Mouse (Mus musculus) kidney, embryonic 16.5 days (tissue): ENCODE measurements around the gene Soat2. TPM values are rescaled to one million over a fixed set of nuclear protein-coding genes. Genes with fewer than 3 reads are reported as not detected.

ENCODE experiments used
- ATAC-seq: fragments of 200-750 bp; cut with Nextera tagmentation; 2 replicates; pipeline ENCODE4 v1.8.0; 2017; ENCODE audit warnings: moderate TSS enrichment; ENCODE audit not compliant: low FRiP score, low TSS enrichment
- H3K27ac ChIP-seq: fragments of 300-500 bp; sonication (generic); 2 replicates; pipeline ENCODE4 v1.5.1; 2014; ENCODE audit warnings: low read length
- H3K27me3 ChIP-seq: fragments of 300-500 bp; sonication (generic); 2 replicates; pipeline ENCODE4 v1.6.1; 2014; ENCODE audit warnings: low read length, control low read depth, mixed read lengths; ENCODE audit not compliant: insufficient read depth
- H3K36me3 ChIP-seq: fragments of 300-500 bp; sonication (generic); 2 replicates; pipeline ENCODE4 v1.6.1; 2014; ENCODE audit warnings: low read length, control low read depth, mixed read lengths; ENCODE audit not compliant: insufficient read depth
- H3K4me1 ChIP-seq: fragments of 300-500 bp; sonication (generic); 2 replicates; pipeline ENCODE4 v1.6.1; 2014; ENCODE audit warnings: low read length, control low read depth, mixed read lengths; ENCODE audit not compliant: insufficient read depth
- H3K4me2 ChIP-seq: fragments of 300-500 bp; sonication (generic); replicated peaks from 2 replicates; pipeline ENCODE4 v1.6.1; 2014; ENCODE audit warnings: low read depth, low read length
- H3K4me3 ChIP-seq: fragments of 300-500 bp; sonication (generic); 2 replicates; pipeline ENCODE4 v1.5.1; 2014; ENCODE audit warnings: mild to moderate bottlenecking, low read length
- H3K9ac ChIP-seq: fragments of 300-500 bp; sonication (generic); replicated peaks from 2 replicates; pipeline ENCODE4 v1.6.1; 2014; ENCODE audit warnings: low read length
- H3K9me3 ChIP-seq: fragments of 300-500 bp; sonication (generic); 2 replicates; pipeline ENCODE4 v1.6.1; 2016; ENCODE audit warnings: low read length, control low read depth
- WGBS: fragments of 180-500 bp; shearing (Covaris S2); extraction: QIAGEN DNeasy Blood & Tissue Kit; methylation state at CpG from one replicate; pipeline ENCODE4 v1.1.7; 2014; 5-methylcytosine and 5-hydroxymethylcytosine counted together
- polyA plus RNA-seq: library from polyadenylated mRNA; unstranded; fragments of >200 nt; fragmentation: Nextera tagmentation; extraction: Ambion mirVana; gene quantifications from 2 replicates; pipeline ENCODE4 v1.2.1, GENCODE M21; 2015

The Soat2 gene
- polyA plus RNA-seq, 1 experiment from 2014 or later, result 0.41 TPM

- Histone ChIP-seq H3K4me2 (peak overlapping the region; percentile 50), H3K9me3 (no peaks in the 10 kb centered on the region), H3K27me3 (no peaks in the 10 kb centered on the region), H3K4me3 (peak overlapping the region; percentile 29), H3K4me1 (peaks cover 89% of the 10 kb centered on the region), H3K9ac (peak overlapping the region; percentile 2; the same call in 1 of the 2 replicates), H3K27ac (0 out of 2 replicates have a peak overlapping the region, but pooled peaks have one; percentile 8), H3K36me3 (peaks cover 30% of the 10 kb centered on the region)
- no peak for ATAC-seq
- 24% methylated on average over 18 of the region's 18 CpGs for WGBS
Observed at GRCm38 (mm10) chr15:102105764-102106730, 44.3 kb upstream of the Soat2 start.

GRCm38 (mm10) chr15:102106754-102107456 lies 43.4 kb upstream of the Soat2 start:
- no peak overlapping the region for H3K27ac ChIP-seq
- ATAC-seq, result no peak
- no peaks in the 10 kb centered on the region for H3K9me3 ChIP-seq
- H3K4me1 ChIP-seq, result peaks cover 84% of the 10 kb centered on the region
- peak overlapping the region; percentile 50 for H3K4me2 ChIP-seq
- no peaks in the 10 kb centered on the region for H3K27me3 ChIP-seq
- H3K36me3 ChIP-seq, result peaks cover 37% of the 10 kb centered on the region
- peak overlapping the region; percentile 29 for H3K4me3 ChIP-seq
- peak overlapping the region; percentile 39; the same call in 1 of the 2 replicates for H3K9ac ChIP-seq
- WGBS, result 27% methylated on average over 38 of the region's 38 CpGs

- no peak overlapping the region for H3K4me2 ChIP-seq
- H3K9me3 ChIP-seq, result no peaks in the 10 kb centered on the region
- peaks cover 74% of the 10 kb centered on the region for H3K4me1 ChIP-seq
- no peak overlapping the region for H3K4me3 ChIP-seq
- H3K27me3 ChIP-seq, result no peaks in the 10 kb centered on the region
- H3K27ac ChIP-seq, result no peak overlapping the region
- peaks cover 41% of the 10 kb centered on the region for H3K36me3 ChIP-seq
- ATAC-seq, result no peak
- 50% methylated on average over 13 of the region's 13 CpGs for WGBS
- no peak overlapping the region for H3K9ac ChIP-seq
Observed at GRCm38 (mm10) chr15:102107689-102108573, 42.4 kb upstream of the Soat2 start.

- no peak for ATAC-seq
- Histone ChIP-seq H3K36me3 (peaks cover 48% of the 10 kb centered on the region), H3K4me2 (no peak overlapping the region), H3K9ac (0 out of 2 replicates have a peak overlapping the region, but pooled peaks have one; percentile 27), H3K27ac (no peak overlapping the region), H3K4me3 (no peak overlapping the region), H3K27me3 (no peaks in the 10 kb centered on the region), H3K4me1 (peaks cover 65% of the 10 kb centered on the region), H3K9me3 (no peaks in the 10 kb centered on the region)
- WGBS, result 51% methylated on average over 18 of the region's 18 CpGs
Observed at GRCm38 (mm10) chr15:102108651-102109525, 41.4 kb upstream of the Soat2 start.

GRCm38 (mm10) chr15:102110271-102110670 lies 40.1 kb upstream of the Soat2 start:
- ATAC-seq, result no peak
- 53% methylated on average over 7 of the region's 7 CpGs for WGBS
- Histone ChIP-seq H3K27ac (no peak overlapping the region), H3K4me1 (peaks cover 51% of the 10 kb centered on the region), H3K4me2 (0 out of 2 replicates have a peak overlapping the region, but pooled peaks have one; percentile 5), H3K9me3 (no peaks in the 10 kb centered on the region), H3K9ac (no peak overlapping the region), H3K4me3 (no peak overlapping the region), H3K27me3 (no peaks in the 10 kb centered on the region), H3K36me3 (peaks cover 62% of the 10 kb centered on the region)

GRCm38 (mm10) chr15:102110701-102111494 lies 39.4 kb upstream of the Soat2 start:
- Histone ChIP-seq H3K36me3 (peaks cover 68% of the 10 kb centered on the region), H3K27ac (peak overlapping the region; percentile 44; the same call in 1 of the 2 replicates), H3K4me2 (no peak overlapping the region), H3K9me3 (no peaks in the 10 kb centered on the region), H3K4me3 (no peak overlapping the region), H3K4me1 (peaks cover 45% of the 10 kb centered on the region), H3K27me3 (no peaks in the 10 kb centered on the region), H3K9ac (no peak overlapping the region)
- WGBS, result 55% methylated on average over 29 of the region's 29 CpGs
- ATAC-seq, result peak; percentile 8; the same call in 1 of the 2 replicates

GRCm38 (mm10) chr15:102111495-102111829 lies 38.9 kb upstream of the Soat2 start:
- Histone ChIP-seq H3K4me3 (no peak overlapping the region), H3K4me2 (no peak overlapping the region), H3K9me3 (no peaks in the 10 kb centered on the region), H3K9ac (no peak overlapping the region), H3K36me3 (peaks cover 70% of the 10 kb centered on the region), H3K27me3 (no peaks in the 10 kb centered on the region), H3K27ac (no peak overlapping the region), H3K4me1 (peaks cover 39% of the 10 kb centered on the region)
- ATAC-seq, result no peak
- 83% methylated on average over 11 of the region's 11 CpGs for WGBS

- ATAC-seq, result no peak
- 91% methylated on average over 6 of the region's 6 CpGs for WGBS
- Histone ChIP-seq H3K4me2 (no peak overlapping the region), H3K27me3 (no peaks in the 10 kb centered on the region), H3K9me3 (no peaks in the 10 kb centered on the region), H3K4me3 (no peak overlapping the region), H3K27ac (no peak overlapping the region), H3K9ac (no peak overlapping the region), H3K4me1 (peaks cover 32% of the 10 kb centered on the region), H3K36me3 (peaks cover 73% of the 10 kb centered on the region)
Observed at GRCm38 (mm10) chr15:102112181-102112580, 38.1 kb upstream of the Soat2 start.
